Mouse (Mus musculus) testis, adult 2 months (tissue): Measurements from ENCODE around the gene Ccnc.

ENCODE experiments used
- CTCF ChIP-seq: fragments of 200-500 bp; IDR thresholded peaks from 2 replicates; pipeline ENCODE4 v1.5.1; 2012; ENCODE audit warnings: low read depth, mild to moderate bottlenecking, inconsistent platforms, low read length, moderate library complexity; ENCODE audit not compliant: control insufficient read depth, insufficient read depth, insufficient replicate concordance
- POLR2A ChIP-seq: fragments of 200-500 bp; IDR thresholded peaks from 2 replicates; pipeline ENCODE4 v1.6.1; 2012; ENCODE audit warnings: low read depth, mild to moderate bottlenecking, inconsistent platforms, low read length, moderate library complexity; ENCODE audit not compliant: control insufficient read depth

GRCm38 (mm10) chr4:21689492-21689941 is 38.0 kb upstream of the Ccnc start:
- no peak for TF ChIP-seq CTCF
- no peak for TF ChIP-seq POLR2A
